8 mouse cellular contexts compared by ENCODE assay signal in genomic region chr4:116150862-116151221, GRCm38 (mm10). TPM values are rescaled to one million over a fixed set of nuclear protein-coding genes. Genes with fewer than 3 reads are reported as not detected.
A peak's percentile ranks its signal among the peaks of the same experiment; 100 is the strongest.
DNase-seq lines count a peak whose midpoint lies in the region; ATAC-seq and TF ChIP-seq lines count a peak whose summit lies in the region.

No protein-coding gene starts in this region.

- H3K79me2 ChIP-seq in C2C12 (ENCODE audit: control insufficient read depth, insufficient read depth): peaks cover 36% of the 10 kb centered on the region

- H3K9ac ChIP-seq in forebrain, embryonic 11.5 days (ENCODE audit: low read length): peak overlapping the region; percentile 95
- peak overlapping the region; percentile 86 for H3K9ac ChIP-seq in liver, embryonic 12.5 days

- peak overlapping the region; percentile 89 for H3ac ChIP-seq in C2C12 (ENCODE audit: control insufficient read depth, insufficient read length, low read depth)

- H3K9me3 ChIP-seq in heart, embryonic 10.5 days: no peaks in the 10 kb centered on the region
- no peaks in the 10 kb centered on the region for H3K9me3 ChIP-seq in forebrain, embryonic 11.5 days (ENCODE audit: control insufficient read depth, low read length)
- H3K9me3 ChIP-seq in liver, embryonic 12.5 days (replicated peaks): 0 out of 2 replicates have a peak, but pooled peaks cover 3% of the 10 kb centered on the region

- ATAC-seq in forebrain, embryonic 11.5 days (replicated peaks; ENCODE audit: low FRiP score): peak; percentile 25; the same call in 1 of the 2 replicates
- no peak for ATAC-seq in liver, embryonic 12.5 days

- peak overlapping the region; percentile 97 for H3K27ac ChIP-seq in heart, embryonic 10.5 days
- peak overlapping the region; percentile 50 for H3K27ac ChIP-seq in forebrain, embryonic 11.5 days (ENCODE audit: low read depth, low read length)
- H3K27ac ChIP-seq in liver, embryonic 12.5 days: peak overlapping the region; percentile 66

- H3K79me3 ChIP-seq in C2C12 (ENCODE audit: low read depth): peaks cover 13% of the 10 kb centered on the region

- peaks cover 17% of the 10 kb centered on the region for H3K4me1 ChIP-seq in heart, embryonic 10.5 days
- H3K4me1 ChIP-seq in forebrain, embryonic 11.5 days (replicated peaks; ENCODE audit: control insufficient read depth, insufficient read depth, low read length): peaks cover 6% of the 10 kb centered on the region
- H3K4me1 ChIP-seq in liver, embryonic 12.5 days: peaks cover 26% of the 10 kb centered on the region

- DNase-seq in heart, embryonic 10.5 days (ENCODE audit: low spot score): no peak
- no peak for DNase-seq in heart, adult 11 months
- DNase-seq in forebrain, embryonic 11.5 days (ENCODE audit: low spot score): no peak
- DNase-seq in adrenal gland, adult 8-10 months: no peak
- no peak for DNase-seq in right cerebral cortex, adult 18-20 months
- no peak for DNase-seq in spleen, adult 12 weeks (ENCODE audit: low spot score)

- TF ChIP-seq CTCF in C2C12 (IDR thresholded peaks at IDR 0.05; ENCODE audit: control insufficient read depth, insufficient read depth, insufficient read length): no peak

- H3K36me3 ChIP-seq in heart, embryonic 10.5 days: peaks cover 42% of the 10 kb centered on the region
- peaks cover 39% of the 10 kb centered on the region for H3K36me3 ChIP-seq in C2C12 (ENCODE audit: control insufficient read depth, insufficient read depth)
- peaks cover 5% of the 10 kb centered on the region; the same call in 1 of the 2 replicates for H3K36me3 ChIP-seq in forebrain, embryonic 11.5 days (ENCODE audit: control insufficient read depth, insufficient read depth, low read length)
- peaks cover 42% of the 10 kb centered on the region for H3K36me3 ChIP-seq in liver, embryonic 12.5 days

- H3K4me3 ChIP-seq in heart, embryonic 10.5 days: peak overlapping the region; percentile 88
- H3K4me3 ChIP-seq in C2C12 (ENCODE audit: insufficient read depth, poor library complexity, severe bottlenecking): peak overlapping the region; percentile 57
- H3K4me3 ChIP-seq in forebrain, embryonic 11.5 days (ENCODE audit: low read depth, low read length): peak overlapping the region; percentile 68
- H3K4me3 ChIP-seq in liver, embryonic 12.5 days: peak overlapping the region; percentile 74

- peak overlapping the region; percentile 76 for H3K4me2 ChIP-seq in forebrain, embryonic 11.5 days (ENCODE audit: low read depth, low read length, severe bottlenecking)
- peak overlapping the region; percentile 92 for H3K4me2 ChIP-seq in liver, embryonic 12.5 days

- no peaks in the 10 kb centered on the region for H3K27me3 ChIP-seq in heart, embryonic 10.5 days (ENCODE audit: insufficient read depth, poor library complexity, severe bottlenecking)
- no peaks in the 10 kb centered on the region for H3K27me3 ChIP-seq in C2C12 (ENCODE audit: control insufficient read depth, insufficient read depth, insufficient read length)
- no peaks in the 10 kb centered on the region for H3K27me3 ChIP-seq in forebrain, embryonic 11.5 days (ENCODE audit: control insufficient read depth, insufficient read depth, low read length)
- no peaks in the 10 kb centered on the region; the same call in 1 of the 2 replicates for H3K27me3 ChIP-seq in liver, embryonic 12.5 days (replicated peaks)

- 15% methylated on average over 4 of the region's 4 CpGs for whole genome bisulfite sequencing in heart, embryonic 10.5 days
- 21% methylated on average over 4 of the region's 4 CpGs for WGBS in forebrain, embryonic 11.5 days
- WGBS in liver, embryonic 12.5 days (ENCODE audit: insufficient replicate concordance): 28% methylated on average over 4 of the region's 4 CpGs

TF ChIP-seq in C2C12, 6 proteins besides CTCF, POLR2A, EP300 and RAD21:
- TF ChIP-seq MAX (IDR thresholded peaks at IDR 0.05): no peak
- no peak for TF ChIP-seq MYOG (IDR thresholded peaks at IDR 0.05; ENCODE audit: control insufficient read depth, extremely low read depth, insufficient read length)
- TF ChIP-seq CEBPB (IDR thresholded peaks at IDR 0.05; ENCODE audit: low read depth): no peak
- TF ChIP-seq USF1 (IDR thresholded peaks at IDR 0.05; ENCODE audit: low read depth): no peak
- no peak for TF ChIP-seq MYOD1 (IDR thresholded peaks at IDR 0.05; ENCODE audit: control insufficient read depth, insufficient read length, low read depth)
- TF ChIP-seq FOSL1 (IDR thresholded peaks at IDR 0.05; ENCODE audit: insufficient read depth, low read length, poor library complexity, severe bottlenecking): no peak

RNA-seq across cellular contexts. Expression of gene Lurap1, which starts 0.3 kb away (rescaled TPM):
- polyA plus RNA-seq in heart, embryonic 10.5 days (2016; fragmentation: Nextera tagmentation; extraction: Ambion mirVana): 1.4 and 1.9 TPM in 2 replicates
- polyA plus RNA-seq in C2C12 (2012; fragmentation: generic; extraction: Trizol): 1.4 TPM
- polyA plus RNA-seq in forebrain, embryonic 11.5 days (2014; fragmentation: Nextera tagmentation; extraction: Ambion mirVana): 2.3 and 2.8 TPM in 2 replicates
- polyA plus RNA-seq in liver, embryonic 12.5 days (2016; fragmentation: Nextera tagmentation; extraction: Ambion mirVana): 0.44 and 0.53 TPM in 2 replicates
- total RNA-seq in adrenal gland, adult 8-10 months (2022): 10 to 100 TPM in 3 of 4 experiments, 1 to 10 TPM in 1; 8.3 to 14.0 (median 12.1) TPM

RNA-seq across cellular contexts. Expression of gene Tspan1, which starts 16.6 kb away (rescaled TPM):
- 0.10 TPM in 1 of 2 replicates, not detected in the other for polyA plus RNA-seq in heart, embryonic 10.5 days (2016; fragmentation: Nextera tagmentation; extraction: Ambion mirVana)
- polyA plus RNA-seq in C2C12 (2012; fragmentation: generic; extraction: Trizol): 0.02 TPM
- polyA plus RNA-seq in forebrain, embryonic 11.5 days (2014; fragmentation: Nextera tagmentation; extraction: Ambion mirVana): 0.19 TPM in 1 of 2 replicates, not detected in the other
- polyA plus RNA-seq in liver, embryonic 12.5 days (2016; fragmentation: Nextera tagmentation; extraction: Ambion mirVana): not detected in 2 replicates
- not detected for total RNA-seq in adrenal gland, adult 8-10 months (2022)

RNA-seq across cellular contexts. Expression of gene 1700042G07Rik, which starts 22.3 kb away (rescaled TPM):
- polyA plus RNA-seq in heart, embryonic 10.5 days (2016; fragmentation: Nextera tagmentation; extraction: Ambion mirVana): not detected in 2 replicates
- polyA plus RNA-seq in C2C12 (2012; fragmentation: generic; extraction: Trizol): not detected
- not detected in 2 replicates for polyA plus RNA-seq in forebrain, embryonic 11.5 days (2014; fragmentation: Nextera tagmentation; extraction: Ambion mirVana)
- polyA plus RNA-seq in liver, embryonic 12.5 days (2016; fragmentation: Nextera tagmentation; extraction: Ambion mirVana): not detected in 2 replicates
- total RNA-seq in adrenal gland, adult 8-10 months (2022): not detected

RNA-seq across cellular contexts. Expression of gene Gm49337, which starts 22.3 kb away (rescaled TPM):
- polyA plus RNA-seq in heart, embryonic 10.5 days (2016; fragmentation: Nextera tagmentation; extraction: Ambion mirVana): not detected in 2 replicates
- polyA plus RNA-seq in C2C12 (2012; fragmentation: generic; extraction: Trizol): not detected
- polyA plus RNA-seq in forebrain, embryonic 11.5 days (2014; fragmentation: Nextera tagmentation; extraction: Ambion mirVana): not detected in 2 replicates
- polyA plus RNA-seq in liver, embryonic 12.5 days (2016; fragmentation: Nextera tagmentation; extraction: Ambion mirVana): not detected in 2 replicates
- not detected for total RNA-seq in adrenal gland, adult 8-10 months (2022)

RNA-seq across cellular contexts. Expression of gene Pomgnt1, which starts 27.2 kb away (rescaled TPM):
- 68.9 and 74.3 TPM in 2 replicates for polyA plus RNA-seq in heart, embryonic 10.5 days (2016; fragmentation: Nextera tagmentation; extraction: Ambion mirVana)
- 60.4 TPM for polyA plus RNA-seq in C2C12 (2012; fragmentation: generic; extraction: Trizol)
- polyA plus RNA-seq in forebrain, embryonic 11.5 days (2014; fragmentation: Nextera tagmentation; extraction: Ambion mirVana): 54.9 and 58.8 TPM in 2 replicates
- 23.8 and 24.2 TPM in 2 replicates for polyA plus RNA-seq in liver, embryonic 12.5 days (2016; fragmentation: Nextera tagmentation; extraction: Ambion mirVana)
- 10 to 100 TPM; 58.5 to 69.6 (median 62.9) TPM for total RNA-seq in adrenal gland, adult 8-10 months (2022)
